Mouse (Mus musculus) mouse trophoblast stem cell (cell line): ENCODE results near the gene Scd2.
"Not testable (repeated sequence)": the region's sequence is repeated elsewhere in the genome, so short reads cannot be mapped to it uniquely, and the experiment has no call there.

Experiments used
- in situ Hi-C, 2 experiments: fragments of 300-500 bp; cut with MseI, MboI; formaldehyde crosslinking; loops; 2 replicates in 1 of 2; 3 replicates in 1 of 2; pipeline ENCODE4 v1.15.1; 2025

The Scd2 gene

DNA sequence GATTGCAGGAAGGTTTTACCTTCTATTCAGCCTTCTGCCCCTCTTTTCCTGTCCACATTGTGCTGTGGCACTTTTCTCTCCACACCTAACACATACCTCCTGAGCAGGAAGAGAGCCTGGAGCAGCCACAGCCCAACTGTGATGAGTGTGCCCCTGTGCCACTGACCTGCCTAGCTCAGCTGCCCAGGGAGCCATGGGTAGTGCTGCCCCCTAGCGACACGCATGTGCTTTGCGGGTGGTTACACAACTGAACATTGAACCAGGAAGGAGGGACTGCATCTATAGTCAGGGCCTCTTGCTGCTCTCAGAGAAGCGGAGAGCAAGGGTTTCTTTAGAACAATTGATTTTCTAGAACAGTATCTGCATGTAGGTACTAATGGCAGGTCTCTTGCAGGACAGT, 2.3 kb downstream of the Scd2 start:
- in situ Hi-C loops, result loop anchor here (5.0 kb wide), 2 partner anchors 38 to 48 kb away; no protein-coding TSS in a partner anchor

DNA sequence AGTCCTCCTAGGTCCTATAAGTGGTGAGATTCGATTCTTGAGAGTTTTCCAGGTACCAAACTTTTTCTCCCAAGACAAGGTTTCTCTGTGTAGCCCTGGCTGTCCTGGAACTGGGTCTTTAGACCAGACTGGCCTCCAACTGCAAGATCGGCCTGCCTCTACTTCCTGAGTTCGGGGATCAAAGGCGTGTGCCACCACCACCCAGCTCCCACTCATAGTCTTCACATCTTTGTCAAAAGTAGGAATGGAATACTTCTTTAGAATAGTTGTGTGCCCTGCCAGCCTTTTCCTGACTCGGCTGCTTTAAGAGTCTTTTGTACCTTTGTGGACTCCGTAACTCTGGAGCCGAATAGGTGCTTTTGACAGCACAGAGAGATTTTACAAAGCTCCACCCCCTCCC, 2.7 kb downstream of the Scd2 start:
- in situ Hi-C loops, result loop anchor here (5.0 kb wide), 2 partner anchors 39 to 49 kb away; no protein-coding TSS in a partner anchor

DNA sequence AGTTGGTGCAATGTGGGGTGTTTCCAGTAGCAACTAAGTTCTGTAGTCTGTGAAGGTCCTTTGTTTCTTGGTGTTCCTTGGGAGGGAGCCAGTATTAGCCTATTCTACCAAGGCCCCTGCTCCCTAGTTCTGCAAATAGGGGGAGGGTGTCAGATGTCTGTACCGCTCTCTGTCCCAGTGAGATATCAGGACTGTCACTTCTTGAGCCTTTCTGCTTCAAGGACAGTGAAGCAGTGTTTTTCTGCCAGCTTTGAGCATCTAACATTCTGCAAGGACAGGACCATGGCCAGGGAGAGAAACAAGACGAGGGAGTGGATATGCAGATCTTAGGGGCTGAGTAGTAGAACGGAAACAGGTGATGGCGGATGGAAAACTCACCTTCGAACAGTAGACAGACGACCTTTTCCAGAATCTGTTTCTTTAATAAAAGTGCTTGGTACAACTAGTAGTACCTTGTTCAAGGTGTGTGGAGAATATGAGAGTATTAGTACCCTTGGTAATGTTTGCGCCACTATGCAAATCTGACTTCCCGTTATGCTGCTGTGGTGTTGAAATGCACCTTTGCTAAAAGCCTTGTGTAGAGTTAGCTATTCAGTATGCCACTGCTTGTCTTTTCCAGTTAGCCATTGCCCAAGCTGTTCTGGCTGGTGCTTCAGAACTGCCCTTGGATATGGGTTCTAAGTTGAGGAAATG, 3.7 kb downstream of the Scd2 start:
- in situ Hi-C loops, result loop anchor here (5.0 kb wide), 2 partner anchors 40 to 50 kb away; no protein-coding TSS in a partner anchor

DNA sequence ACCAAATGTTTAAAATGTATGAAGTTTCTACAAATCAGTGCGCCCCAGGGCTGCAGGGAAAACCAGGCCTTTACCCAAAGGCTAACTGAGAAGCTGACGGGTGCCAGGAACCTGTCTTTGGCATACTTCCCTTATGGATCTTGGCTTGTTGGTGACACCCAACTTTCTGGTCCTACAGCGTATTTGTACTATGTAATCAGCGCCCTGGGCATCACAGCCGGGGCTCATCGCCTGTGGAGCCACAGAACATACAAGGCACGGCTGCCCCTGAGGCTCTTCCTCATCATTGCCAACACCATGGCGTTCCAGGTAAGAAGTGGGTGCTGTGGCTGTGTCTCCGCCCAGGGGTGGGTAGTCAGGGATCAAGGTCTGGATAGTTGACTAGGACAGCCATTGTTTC, 4.4 kb downstream of the Scd2 start:
- in situ Hi-C loops, result loop anchor here (5.0 kb wide), 2 partner anchors 41 to 51 kb away; no protein-coding TSS in a partner anchor

DNA sequence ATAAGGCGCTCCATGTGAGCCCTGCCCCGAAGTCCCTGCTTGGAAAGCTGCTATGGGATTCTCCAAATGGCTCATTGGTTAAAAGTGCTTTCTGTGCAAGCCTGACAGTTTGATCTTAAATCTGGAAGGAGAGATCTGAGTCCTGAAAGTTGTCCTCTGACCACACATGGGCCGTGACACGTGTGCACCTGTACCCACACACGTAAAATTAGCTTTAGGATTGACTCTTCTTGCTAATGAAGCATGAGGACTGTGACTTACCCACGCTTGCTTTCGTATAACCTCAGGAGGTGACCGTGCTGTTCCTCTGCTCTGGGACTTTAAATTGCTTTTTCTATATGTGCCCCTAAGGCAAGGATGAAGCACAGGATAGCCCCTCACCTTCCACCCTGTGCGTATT, 5.6 kb downstream of the Scd2 start:
- in situ Hi-C loops, result loop anchor here (5.0 kb wide), 2 partner anchors 42 to 52 kb away; no protein-coding TSS in a partner anchor

DNA sequence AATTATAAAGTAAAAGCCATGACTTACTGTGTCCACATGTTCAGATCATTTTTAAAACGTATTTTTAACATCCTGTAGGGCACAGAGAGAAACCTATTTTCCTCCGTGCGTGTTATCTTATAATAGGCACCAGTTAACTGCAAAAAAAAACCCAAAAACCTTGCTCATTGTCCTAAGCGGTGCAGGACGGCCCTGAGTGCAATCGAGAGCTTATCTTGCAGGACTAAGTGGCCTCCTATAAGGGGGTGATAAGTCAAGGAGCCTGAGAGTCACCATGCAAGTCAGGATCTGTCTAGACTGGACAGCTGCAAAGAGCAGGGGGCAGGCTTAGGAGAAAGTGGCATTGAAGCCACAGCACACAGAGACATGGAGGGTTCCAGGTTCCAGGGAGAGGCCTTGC, 6.4 kb downstream of the Scd2 start:
- in situ Hi-C loops, result loop anchor here (5.0 kb wide), 2 partner anchors 43 to 53 kb away; no protein-coding TSS in a partner anchor

DNA sequence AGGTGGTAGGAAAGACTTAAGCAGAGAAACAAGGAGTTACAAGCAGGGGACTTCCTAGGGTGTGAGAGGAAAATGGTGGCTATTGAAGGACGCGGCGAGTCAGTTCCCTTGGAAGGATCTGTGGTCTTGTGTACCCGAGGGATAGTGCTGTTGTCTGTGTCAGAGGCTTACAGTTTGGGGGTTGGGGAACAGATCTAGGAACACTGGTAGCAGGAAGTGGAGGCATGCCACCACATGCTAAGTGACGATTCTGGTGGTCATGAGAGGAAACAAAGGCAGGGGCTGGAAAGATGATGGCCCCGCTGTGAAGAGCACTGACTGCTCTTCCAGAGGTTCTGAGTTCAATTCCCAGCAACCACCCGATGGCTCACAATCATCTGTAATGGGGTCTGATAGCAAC, 7.0 kb downstream of the Scd2 start:
- in situ Hi-C loops, result no loop called here

DNA sequence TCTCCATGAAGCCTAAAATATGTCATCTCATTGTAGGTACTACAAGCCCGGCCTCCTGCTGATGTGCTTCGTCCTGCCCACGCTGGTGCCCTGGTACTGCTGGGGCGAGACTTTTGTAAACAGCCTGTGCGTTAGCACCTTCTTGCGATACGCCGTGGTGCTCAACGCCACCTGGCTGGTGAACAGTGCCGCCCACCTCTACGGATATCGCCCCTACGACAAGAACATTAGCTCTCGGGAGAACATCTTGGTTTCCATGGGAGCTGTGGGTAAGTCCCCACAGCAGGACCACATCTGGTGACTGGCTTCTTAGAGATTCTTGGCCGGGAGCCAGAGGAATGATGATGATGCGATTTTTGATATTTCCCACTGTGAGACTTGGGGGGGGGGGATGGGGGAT, 7.7 kb downstream of the Scd2 start:
- in situ Hi-C loops, result no loop called here

DNA sequence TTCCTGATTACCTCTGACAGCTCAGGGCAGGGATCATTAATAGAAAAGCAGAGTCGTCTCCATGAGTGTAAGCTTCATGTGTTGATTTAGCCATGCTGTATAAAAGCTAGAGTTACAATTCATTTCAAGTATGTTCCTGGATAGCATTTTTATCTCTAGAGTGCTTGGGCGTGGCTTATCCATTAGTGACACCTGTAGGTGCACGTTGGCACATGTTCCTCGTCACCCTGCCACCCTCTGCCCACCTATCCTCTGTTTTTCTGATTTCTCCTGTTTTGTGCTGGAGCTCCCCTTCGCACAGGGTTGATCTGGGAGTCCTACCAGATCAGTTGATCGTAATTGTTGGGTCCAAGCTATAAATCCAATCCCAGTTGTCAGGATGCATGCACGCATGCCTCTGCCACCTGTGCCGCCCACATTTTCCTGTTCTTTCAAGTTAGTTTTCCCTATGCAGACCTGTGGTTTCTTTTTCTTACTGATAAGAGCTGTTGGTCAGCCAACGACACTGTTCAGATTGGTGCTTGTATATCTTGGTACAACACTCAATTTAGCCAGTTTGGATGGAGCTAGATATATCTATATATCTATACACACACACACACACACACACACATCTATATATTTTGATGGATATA, 8.3 kb downstream of the Scd2 start:
- in situ Hi-C loops, result no loop called here

DNA sequence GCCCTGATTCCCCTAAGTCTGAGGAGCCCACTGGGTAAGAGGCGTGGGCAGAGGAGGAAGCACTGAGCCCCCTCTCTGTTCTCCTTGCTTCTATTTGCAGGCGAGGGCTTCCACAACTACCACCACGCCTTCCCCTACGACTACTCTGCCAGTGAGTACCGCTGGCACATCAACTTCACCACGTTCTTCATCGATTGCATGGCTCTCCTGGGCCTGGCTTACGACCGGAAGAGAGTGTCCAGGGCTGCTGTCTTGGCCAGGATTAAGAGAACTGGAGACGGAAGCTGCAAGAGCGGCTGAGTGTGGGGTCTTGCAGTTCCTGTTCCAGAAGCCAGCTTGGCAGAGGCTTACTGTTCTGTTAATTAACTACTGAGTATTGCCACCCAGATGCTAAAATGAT, 9.4 kb downstream of the Scd2 start:
- in situ Hi-C loops, result no loop called here

DNA sequence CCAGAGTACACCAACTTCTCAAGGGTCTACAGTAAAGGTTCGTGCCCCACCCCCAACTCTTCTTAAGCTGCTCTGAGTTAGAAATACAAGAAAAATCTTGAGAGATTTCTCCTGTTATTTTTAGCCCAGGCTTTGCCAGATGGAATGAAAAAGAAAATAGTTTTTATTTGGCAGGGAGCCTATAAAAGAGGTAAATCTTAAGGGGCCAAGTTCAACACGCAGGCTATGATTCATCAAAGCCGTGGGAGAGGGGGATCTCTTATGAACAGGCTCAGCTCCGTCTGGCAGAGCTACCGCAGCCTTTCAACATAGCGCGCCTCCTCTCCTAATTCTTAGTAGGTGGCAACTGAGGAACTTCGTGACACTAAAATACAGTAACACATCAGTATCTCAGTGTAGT, 10.0 kb downstream of the Scd2 start:
- in situ Hi-C loops, result no loop called here

DNA sequence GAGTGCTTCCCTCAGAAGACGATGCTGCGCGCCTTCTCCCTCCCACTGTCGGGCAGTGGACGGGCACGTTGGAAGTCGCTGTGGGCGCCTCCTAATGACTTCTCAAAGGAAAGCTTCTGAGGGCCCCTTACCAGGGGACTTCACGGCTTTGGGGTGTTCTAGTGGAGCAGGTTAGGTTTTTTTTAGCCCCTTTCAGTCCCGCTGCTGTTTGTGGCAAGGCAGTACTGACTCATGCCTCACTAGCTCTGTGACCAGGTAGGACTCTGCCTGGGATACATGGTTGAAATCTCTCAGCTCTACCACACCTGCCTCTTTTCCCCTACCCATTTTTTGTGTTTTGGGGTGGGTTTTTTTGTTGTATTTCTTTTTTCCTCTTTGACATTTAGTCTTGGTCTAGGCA, 10.9 kb downstream of the Scd2 start:
- in situ Hi-C loops, result no loop called here

DNA sequence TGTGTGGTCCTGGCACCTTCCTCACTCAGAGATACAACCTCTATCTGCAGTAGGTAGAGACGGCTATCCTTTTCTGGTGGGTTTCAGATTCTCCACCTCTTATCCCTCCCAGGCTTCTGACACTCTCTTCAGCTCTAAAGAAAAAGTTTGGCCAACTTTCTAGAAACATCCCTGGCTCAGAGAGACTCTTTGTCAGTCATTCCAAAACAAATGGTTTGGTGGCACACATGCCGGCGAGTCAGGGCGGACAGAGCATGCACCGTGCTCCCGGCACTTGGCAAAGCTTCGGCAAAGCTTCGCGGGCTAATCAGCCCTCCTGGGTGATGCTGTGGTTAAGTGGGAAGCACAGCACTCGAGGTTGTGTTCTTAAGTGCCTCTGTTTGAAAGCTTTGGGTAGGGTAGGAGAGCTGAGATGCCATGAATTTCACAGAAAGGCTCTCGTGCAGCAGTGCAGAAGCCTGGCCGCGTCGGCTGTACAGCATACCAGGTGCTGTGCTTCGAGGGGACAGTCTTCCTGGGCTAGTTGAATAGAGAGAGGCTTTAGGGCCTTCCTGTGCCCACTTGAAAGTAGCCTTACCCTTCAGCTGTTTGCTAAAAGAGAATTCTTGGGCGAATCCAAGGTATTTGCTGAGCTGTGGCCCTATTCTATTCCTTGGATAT, 11.5 kb downstream of the Scd2 start:
- in situ Hi-C loops, result no loop called here

DNA sequence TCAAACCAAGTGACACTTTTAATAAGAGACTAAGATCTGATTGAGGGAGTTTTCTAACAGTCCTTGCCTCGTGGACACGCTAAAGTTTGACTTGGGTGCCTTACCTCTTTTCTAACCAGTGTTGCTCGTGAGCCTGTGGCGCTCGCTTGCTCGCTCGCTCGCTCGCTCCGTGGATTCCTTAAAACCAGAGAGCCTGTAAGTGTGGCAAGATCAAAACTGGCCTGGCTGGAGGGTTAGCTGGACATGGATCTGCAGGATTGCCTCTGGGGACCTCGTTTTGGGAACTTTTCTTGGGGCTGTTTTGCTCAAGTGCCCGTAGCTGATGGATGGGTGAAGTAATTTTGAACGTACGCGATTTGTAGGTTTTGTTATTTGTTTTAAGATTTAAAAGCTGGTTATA, 12.2 kb downstream of the Scd2 start:
- in situ Hi-C loops, result no loop called here

DNA sequence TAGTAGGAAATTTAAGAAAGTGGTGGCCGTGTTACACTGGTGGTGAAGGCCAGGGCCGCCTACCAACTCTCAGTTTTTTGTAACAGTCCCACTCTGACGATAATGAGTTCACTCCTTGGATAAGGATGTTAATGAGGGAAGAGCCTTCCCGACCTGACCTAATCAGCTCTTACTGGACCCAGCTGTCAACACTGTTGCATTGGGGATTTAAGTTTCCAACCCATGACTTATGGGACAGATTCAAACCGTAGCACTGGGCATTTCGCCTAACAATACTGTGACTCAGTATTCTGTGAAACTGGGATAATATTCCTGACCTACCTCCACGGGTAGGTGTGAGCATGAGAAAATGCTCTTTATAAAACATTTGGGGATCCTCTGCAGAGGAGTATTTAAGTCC, 12.7 kb downstream of the Scd2 start:
- in situ Hi-C loops, result no loop called here

DNA sequence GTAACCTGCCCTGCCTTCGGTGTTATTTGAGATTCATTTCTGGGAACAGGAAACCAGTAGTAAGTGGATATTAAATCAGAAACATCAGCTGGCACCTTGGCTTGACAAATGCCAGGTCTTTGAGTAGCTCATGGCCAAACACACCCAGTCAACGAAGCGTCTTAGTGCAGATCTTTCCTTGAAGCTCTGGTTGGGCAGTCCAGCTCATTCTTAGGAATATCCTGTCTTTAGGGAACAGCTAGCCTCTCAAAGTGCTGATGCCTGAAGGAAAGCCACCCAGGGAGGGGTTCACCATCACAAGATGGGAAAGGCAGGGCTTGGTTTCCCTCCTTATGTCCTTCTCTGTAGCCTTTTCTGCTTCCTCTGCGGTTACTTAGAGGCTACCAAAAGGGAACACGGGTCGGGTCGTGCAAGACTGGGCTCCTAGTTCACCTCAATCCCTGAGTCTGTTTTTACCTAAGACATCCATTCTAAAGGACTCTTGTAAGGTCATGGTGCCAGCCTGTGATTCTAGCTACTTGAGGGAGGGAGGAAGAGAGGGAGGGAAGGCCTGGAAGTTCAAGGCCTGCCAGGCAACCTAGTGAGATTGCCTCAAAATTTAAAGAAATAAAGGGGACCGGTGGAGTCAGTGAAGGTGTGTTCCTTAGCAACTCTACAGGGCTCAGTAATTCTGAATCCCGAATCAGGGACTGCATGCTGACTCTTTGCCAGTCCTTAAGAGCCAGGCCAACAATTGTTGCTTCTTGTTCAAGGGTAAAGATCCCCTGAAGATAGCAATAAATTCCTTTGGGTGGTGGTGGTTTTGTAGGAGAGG, 13.8 kb downstream of the Scd2 start:
- in situ Hi-C loops, result no loop called here

DNA sequence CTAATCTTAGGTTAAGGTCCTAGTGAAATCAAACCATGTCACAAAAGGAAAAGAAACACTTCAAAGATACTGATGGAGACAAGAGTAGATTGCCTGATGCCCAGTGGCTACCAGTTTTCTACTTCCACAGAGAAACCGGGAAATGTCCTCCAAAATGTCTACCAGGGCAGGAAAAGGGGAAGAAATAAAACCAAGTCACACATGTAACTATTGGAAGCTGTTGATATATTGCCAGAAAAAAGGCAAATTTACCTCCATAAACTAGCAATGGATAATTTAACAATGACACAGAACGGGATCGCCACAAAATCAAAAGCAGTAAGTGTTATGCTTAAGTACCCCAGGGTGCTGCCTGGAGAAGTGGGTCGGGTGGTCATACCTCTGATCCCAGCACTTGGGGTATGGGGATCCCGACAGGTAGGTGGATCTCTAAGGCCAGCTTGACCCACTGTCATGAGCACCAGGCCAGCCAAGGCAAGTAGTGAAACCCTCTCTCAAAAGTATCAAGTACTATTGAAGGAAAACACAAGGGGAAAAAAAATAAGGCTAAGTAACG, 14.5 kb downstream of the Scd2 start:
- in situ Hi-C loops, result no loop called here

DNA sequence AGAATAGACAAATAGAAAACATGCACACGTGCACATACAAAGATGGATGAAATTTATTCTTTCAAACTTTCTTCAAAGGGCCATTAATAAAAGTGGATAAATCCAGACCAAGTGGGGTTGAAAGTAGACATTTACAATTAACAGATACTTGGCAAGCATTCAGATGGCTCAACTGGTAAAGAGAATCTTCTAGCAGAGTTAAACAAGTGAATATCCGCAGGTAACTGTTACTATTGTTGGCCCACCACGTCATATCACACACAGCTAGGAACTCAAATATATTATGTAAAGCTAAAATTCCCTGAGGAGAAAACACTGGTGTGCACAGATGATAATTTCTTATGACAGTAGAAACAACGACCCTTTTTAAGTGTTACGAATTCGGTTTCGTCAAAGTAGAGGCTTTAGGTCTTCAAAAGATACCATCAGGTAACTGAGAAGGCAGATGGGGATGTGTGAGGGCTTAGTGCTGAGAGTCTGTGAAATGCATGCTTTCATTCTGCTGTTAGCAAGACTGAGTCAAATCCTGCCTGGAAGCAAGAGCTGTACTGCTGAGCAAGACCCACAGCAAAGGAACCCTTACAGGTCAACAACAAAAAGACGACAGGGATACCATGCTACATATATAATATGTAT, 15.3 kb downstream of the Scd2 start:
- in situ Hi-C loops, result no loop called here

DNA sequence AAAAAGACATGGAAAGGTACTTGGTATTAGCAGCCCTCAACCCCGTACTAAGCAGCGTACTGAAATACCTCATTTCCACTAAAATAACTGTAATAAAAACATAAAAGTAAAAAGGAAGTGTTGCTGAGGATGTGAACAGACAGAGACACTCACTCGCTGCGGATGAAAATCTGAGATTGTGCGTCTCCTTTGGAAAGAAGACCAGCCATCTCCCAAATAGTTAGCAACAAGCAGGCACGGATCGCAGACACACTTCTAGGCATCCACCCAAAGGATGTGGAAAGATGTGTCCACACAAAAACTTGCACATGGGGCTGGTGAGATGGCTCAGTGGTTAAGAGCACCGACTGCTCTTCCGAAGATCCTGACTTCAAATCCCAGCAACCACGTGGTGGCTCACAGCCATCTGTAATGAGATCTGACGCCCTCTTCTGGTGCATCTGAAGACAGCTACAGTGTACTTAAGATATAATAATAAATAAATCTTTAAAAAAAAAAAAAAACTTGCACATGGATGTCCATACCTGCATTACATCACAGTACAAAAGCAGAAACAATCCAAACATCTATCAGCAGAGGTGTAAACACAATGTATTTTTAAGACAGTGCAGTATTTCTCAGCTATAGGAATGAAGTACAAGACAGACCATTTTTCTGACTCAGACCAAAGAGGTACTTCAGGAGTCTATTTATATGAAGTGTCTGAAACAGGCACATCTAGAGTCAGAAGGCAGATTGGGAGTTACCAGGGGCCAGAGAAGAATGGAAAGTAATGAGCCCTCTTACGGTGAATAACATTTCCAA, 16.1 kb downstream of the Scd2 start:
- in situ Hi-C loops, result no loop called here

DNA sequence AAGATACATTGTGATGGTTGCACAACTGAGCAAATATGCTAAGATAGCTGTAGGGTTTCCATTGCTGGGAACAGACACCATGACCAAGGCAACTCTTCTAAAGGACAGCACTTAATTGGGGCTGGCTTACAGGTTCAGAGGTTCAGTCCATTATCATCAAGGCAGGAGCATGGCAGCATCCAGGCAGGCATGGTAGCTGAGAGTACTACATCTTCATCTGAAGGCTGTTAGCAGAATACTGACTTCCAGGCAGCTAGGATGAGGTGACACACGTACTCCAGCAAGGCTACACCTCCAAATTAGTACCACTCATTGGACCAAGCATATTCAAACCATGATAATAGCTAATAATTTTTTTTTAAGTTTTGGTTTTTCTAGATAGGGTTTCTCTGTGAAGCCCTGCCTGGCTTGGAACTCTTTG, 16.7 kb downstream of the Scd2 start:
- in situ Hi-C loops, result not testable (repeated sequence)
